Mouse (Mus musculus): ENCODE measurements around the gene 1700034I23Rik.
"Not testable (repeated sequence)": the region's sequence is repeated elsewhere in the genome, so short reads cannot be mapped to it uniquely, and the experiment has no call there.

- not testable (repeated sequence) for TF ChIP-seq CTCF (IDR thresholded peaks at IDR 0.05; ENCODE audit: extremely low read depth, insufficient read length, insufficient replicate concordance, low read depth, low read length); POLR2A (IDR thresholded peaks at IDR 0.05; ENCODE audit: low read depth, low read length)
These were observed at the start of gene 1700034I23Rik for GRCm38 (mm10) chr3:40902443-40902842.
